Mouse (Mus musculus): ENCODE data around the gene Relch. TPM values are rescaled to one million over a fixed set of nuclear protein-coding genes. Genes with fewer than 3 reads are reported as not detected.

Relch gene
- polyA plus RNA-seq (2015; fragmentation: Nextera tagmentation; extraction: Ambion mirVana) = 35.2 and 39.8 TPM in 2 replicates

DNA sequence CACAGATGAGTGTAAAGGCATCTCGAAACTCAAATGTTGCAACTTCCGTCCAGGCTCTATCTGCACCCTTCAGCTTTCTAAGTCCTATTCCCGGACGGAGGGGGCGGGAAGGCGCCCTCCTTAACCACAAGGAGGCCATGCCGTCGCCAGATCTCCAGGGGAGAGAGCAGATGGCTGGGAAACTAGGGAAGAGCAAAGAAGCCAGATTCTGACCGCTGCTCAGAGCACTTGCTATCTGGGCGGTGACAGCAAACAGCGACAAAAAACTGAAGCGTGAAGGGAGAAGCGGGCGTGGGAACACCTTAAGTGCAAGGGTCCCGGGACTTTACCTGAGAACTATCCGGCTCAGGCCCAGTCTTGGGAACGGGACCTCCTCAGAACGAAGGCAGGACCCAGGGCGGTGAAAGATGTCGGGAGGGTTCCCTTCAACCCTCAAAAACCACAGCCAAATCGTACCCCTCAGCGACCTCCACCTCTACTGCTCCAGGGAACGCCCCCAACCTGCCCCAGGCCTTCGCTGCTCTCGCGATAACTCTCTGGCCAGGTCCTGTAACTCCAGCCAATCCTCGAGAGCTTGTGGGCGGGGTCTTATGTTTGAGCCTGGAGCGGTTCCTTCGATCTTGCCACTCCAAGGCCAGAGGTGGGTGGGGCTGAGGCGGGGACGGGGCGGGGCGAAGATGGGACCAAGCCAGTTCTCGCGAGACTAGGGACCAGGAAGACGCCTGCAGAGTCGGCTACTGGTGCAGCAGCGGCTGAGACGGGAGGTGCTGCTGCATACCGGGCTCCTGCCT lies at the start of gene Relch, which contains the start of gene Pign:
TSS of gene Relch (plus strand) at position 691 of the 791 bp plus-strand sequence.
TSS of gene Pign (minus strand) at position 507 of the 791 bp plus-strand sequence.
- Histone ChIP-seq H3K4me1 (peaks cover 32% of the 10 kb centered on the region), H3K4me2 (peak within 1 kb of the TSS; percentile 83), H3K9ac (replicated peaks) (peak within 1 kb of the TSS; percentile 91), H3K36me3 (no peaks in the 10 kb centered on the region), H3K27ac (replicated peaks) (peak within 1 kb of the TSS; percentile 89), H3K27me3 (replicated peaks) (no peaks in the 10 kb centered on the region), H3K4me3 (replicated peaks) (peak within 1 kb of the TSS; percentile 96), H3K9me3 (replicated peaks) (no peaks in the 10 kb centered on the region)
- WGBS = under 1% methylated on average over 41 of the region's 41 CpGs
- peak; percentile 99 for ATAC-seq (ENCODE audit: low FRiP score)

DNA sequence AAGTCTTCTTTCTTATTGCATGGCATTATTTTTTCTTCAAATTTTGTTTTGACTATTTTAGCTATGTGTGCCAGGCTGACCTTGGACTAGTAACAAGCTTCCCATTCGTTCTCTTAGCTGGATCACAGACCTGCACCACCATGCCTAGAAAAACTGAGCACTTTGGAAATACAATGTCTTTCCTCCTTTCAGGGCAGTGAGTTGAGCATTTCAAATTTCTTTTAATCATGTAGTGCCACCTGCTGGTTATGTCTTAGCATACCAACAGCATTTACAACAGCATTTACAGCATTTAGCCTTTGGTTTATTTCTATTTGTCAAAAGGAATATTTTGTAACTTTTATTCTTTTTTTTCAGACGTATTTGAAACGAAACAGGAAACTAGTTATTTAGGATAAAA lies 33.2 kb upstream of the Relch start:
- Histone ChIP-seq H3K4me1 (no peaks in the 10 kb centered on the region), H3K27ac (replicated peaks) (no peak overlapping the region), H3K27me3 (replicated peaks) (no peaks in the 10 kb centered on the region), H3K4me2 (no peak overlapping the region), H3K4me3 (replicated peaks) (no peak overlapping the region), H3K36me3 (no peaks in the 10 kb centered on the region), H3K9ac (replicated peaks) (no peak overlapping the region), H3K9me3 (replicated peaks) (no peaks in the 10 kb centered on the region)
- 45% methylated on average over 3 of the region's 3 CpGs for WGBS
- ATAC-seq (ENCODE audit: low FRiP score) = peak; percentile 85

- no peaks in the 10 kb centered on the region for H3K4me1 ChIP-seq
- no peaks in the 10 kb centered on the region for H3K27me3 ChIP-seq (replicated peaks)
- H3K4me2 ChIP-seq = no peak overlapping the region
- no peaks in the 10 kb centered on the region for H3K9me3 ChIP-seq (replicated peaks)
- 90% methylated on average over 3 of the region's 3 CpGs for WGBS
- no peak overlapping the region for H3K4me3 ChIP-seq (replicated peaks)
- peaks cover 12% of the 10 kb centered on the region for H3K36me3 ChIP-seq
- ATAC-seq (ENCODE audit: low FRiP score) = no peak
- H3K27ac ChIP-seq (replicated peaks) = no peak overlapping the region
- no peak overlapping the region for H3K9ac ChIP-seq (replicated peaks)
These were observed 19.6 kb upstream of the Relch start for GRCm38 (mm10) chr1:105644093-105644492.

DNA sequence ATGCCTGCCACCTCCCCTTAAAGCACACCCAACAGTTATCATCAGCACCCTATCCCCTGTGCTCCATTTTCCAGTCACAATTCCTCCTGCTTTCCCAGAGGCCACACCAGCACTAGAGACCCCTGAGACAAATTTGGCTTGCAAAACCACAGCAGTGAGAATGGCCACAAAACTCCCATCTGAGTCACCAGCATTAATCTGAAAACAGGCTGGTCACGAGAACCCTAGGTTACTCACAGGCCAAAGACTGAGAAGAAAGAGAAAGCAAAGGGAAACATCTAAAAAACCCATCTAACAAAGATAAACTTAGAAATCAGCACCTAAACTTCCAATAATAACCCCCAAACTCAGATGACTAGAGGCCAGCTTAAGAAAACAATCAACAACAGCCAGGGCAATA lies 13.0 kb upstream of the Relch start:
- H3K27me3 ChIP-seq (replicated peaks) = no peaks in the 10 kb centered on the region
- H3K9me3 ChIP-seq (replicated peaks) = no peaks in the 10 kb centered on the region
- H3K9ac ChIP-seq (replicated peaks) = no peak overlapping the region
- no peak overlapping the region for H3K4me3 ChIP-seq (replicated peaks)
- no peak for ATAC-seq (ENCODE audit: low FRiP score)
- peaks cover 14% of the 10 kb centered on the region for H3K36me3 ChIP-seq
- WGBS = 100% methylated on average over 1 of the region's 1 CpGs
- no peaks in the 10 kb centered on the region for H3K4me1 ChIP-seq
- H3K27ac ChIP-seq (replicated peaks) = no peak overlapping the region
- H3K4me2 ChIP-seq = no peak overlapping the region

DNA sequence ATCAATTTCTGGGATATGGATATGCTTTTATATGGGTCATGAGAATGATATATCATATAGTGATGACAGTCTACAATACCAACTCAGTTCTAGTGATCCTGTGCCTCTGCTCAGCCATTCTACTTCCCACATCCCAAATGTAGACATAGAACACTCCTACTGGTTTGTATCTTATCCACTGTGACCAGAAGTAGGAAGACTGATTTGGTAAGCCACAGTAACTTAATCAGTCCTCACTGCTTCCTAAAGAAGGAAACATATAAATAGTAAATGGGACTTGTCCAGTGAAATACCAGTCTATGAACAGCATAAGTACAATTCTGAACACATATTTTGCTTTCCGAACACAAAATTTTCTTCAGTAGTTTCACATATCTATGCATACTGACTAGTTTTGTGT lies 9.7 kb upstream of the Relch start:
- Histone ChIP-seq H3K9me3 (replicated peaks) (no peaks in the 10 kb centered on the region), H3K9ac (replicated peaks) (no peak overlapping the region), H3K27ac (replicated peaks) (no peak overlapping the region), H3K27me3 (replicated peaks) (no peaks in the 10 kb centered on the region), H3K4me3 (replicated peaks) (no peak overlapping the region), H3K4me1 (no peaks in the 10 kb centered on the region), H3K36me3 (peaks cover 11% of the 10 kb centered on the region), H3K4me2 (no peak overlapping the region)
- WGBS = 98% methylated on average over 1 of the region's 1 CpGs
- ATAC-seq (ENCODE audit: low FRiP score) = no peak

- WGBS = 21% methylated on average over 3 of the region's 3 CpGs
- no peak overlapping the region for H3K4me2 ChIP-seq
These were observed 3.6 kb upstream of the Relch start for GRCm38 (mm10) chr1:105660015-105660414.

DNA sequence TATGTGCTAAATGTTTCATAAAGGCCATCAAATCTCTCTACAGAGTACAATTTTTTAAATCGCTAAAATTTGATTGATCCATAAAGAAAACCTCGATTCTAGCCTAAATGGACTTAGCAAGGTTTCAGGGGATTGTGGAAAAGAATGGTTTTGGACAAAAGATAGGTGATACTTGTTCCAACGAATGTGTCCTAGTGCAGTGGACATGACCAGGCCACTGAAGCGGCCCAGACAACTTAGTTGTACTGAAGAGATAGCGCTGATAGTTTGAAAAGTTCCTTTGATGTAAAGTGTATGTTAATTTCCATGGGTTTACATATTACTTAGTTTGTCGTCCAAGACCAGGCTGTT lies 866 bp upstream of the Relch start:
- H3K36me3 ChIP-seq = no peaks in the 10 kb centered on the region

More at GRCm38 (mm10) chr1:105660015-105660414, 3.6 kb upstream of the Relch start:
- H3K27me3 ChIP-seq (replicated peaks) = no peaks in the 10 kb centered on the region
- H3K27ac ChIP-seq (replicated peaks) = no peak overlapping the region
- no peak overlapping the region for H3K9ac ChIP-seq (replicated peaks)
- H3K9me3 ChIP-seq (replicated peaks) = no peaks in the 10 kb centered on the region
- H3K36me3 ChIP-seq = peaks cover 8% of the 10 kb centered on the region
- H3K4me3 ChIP-seq (replicated peaks) = no peak overlapping the region
- peaks cover 12% of the 10 kb centered on the region for H3K4me1 ChIP-seq
- no peak for ATAC-seq (ENCODE audit: low FRiP score)

DNA sequence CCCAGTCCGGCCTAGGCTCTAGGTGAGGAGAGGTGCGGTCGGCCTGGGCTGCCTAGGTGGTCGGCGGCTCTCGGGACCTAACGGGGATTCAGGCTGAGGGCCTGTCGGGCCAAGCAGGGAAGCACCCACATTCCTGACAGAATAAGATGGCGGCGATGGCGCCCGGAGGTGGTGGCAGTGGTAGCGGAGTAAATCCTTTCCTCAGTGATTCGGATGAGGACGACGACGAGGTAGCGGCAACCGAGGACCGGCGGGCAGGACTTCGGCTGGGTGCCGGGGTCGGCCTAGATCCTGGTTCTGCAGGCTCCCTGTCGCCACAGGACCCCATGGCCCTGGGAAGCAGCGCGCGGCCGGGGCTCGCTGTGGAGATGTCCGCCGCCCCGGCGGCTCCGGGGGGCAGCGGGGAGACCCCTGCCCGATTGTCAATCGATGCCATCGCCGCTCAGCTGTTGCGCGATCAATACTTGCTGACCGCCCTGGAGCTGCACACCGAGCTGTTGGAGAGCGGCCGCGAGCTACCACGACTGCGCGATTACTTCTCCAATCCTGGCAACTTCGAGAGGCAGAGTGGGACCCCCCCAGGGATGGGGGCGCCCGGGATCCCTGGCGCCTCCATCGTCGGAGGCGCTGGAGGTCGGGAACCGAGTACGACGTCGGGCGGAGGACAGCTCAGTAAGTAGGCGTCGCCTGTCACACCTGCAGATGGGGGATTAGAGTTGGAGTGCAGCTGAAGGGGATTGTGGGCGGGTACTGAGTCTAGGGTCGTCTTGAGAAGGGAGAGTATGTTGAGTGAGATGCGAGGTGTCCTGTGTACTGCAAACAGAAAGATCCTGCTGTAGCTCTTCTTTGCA lies 526 bp downstream of the Relch start:
- Histone ChIP-seq H3K4me2 (peak overlapping the region; percentile 83), H3K27me3 (replicated peaks) (no peaks in the 10 kb centered on the region), H3K4me1 (peaks cover 32% of the 10 kb centered on the region), H3K9me3 (replicated peaks) (no peaks in the 10 kb centered on the region), H3K9ac (replicated peaks) (peak overlapping the region; percentile 91), H3K36me3 (no peaks in the 10 kb centered on the region), H3K27ac (replicated peaks) (peak overlapping the region; percentile 89), H3K4me3 (replicated peaks) (peak overlapping the region; percentile 96)
- WGBS = under 1% methylated on average over 68 of the region's 68 CpGs
- peak; percentile 74 for ATAC-seq (ENCODE audit: low FRiP score)

More for the DNA sequence above, 866 bp upstream of the Relch start:
- H3K9me3 ChIP-seq (replicated peaks) = no peaks in the 10 kb centered on the region
- H3K27me3 ChIP-seq (replicated peaks) = no peaks in the 10 kb centered on the region
- H3K4me2 ChIP-seq = peak overlapping the region; percentile 83
- no peak for ATAC-seq (ENCODE audit: low FRiP score)
- peak overlapping the region; percentile 89; the same call in 1 of the 2 replicates for H3K27ac ChIP-seq (replicated peaks)
- H3K4me1 ChIP-seq = peaks cover 29% of the 10 kb centered on the region
- peak overlapping the region; percentile 96 for H3K4me3 ChIP-seq (replicated peaks)
- WGBS = 11% methylated on average over 6 of the region's 6 CpGs
- H3K9ac ChIP-seq (replicated peaks) = peak overlapping the region; percentile 72

- Histone ChIP-seq H3K9me3 (replicated peaks) (no peaks in the 10 kb centered on the region), H3K27ac (replicated peaks) (no peak overlapping the region), H3K4me2 (no peak overlapping the region), H3K4me1 (peaks cover 23% of the 10 kb centered on the region), H3K27me3 (replicated peaks) (no peaks in the 10 kb centered on the region), H3K9ac (replicated peaks) (no peak overlapping the region), H3K4me3 (replicated peaks) (no peak overlapping the region), H3K36me3 (no peaks in the 10 kb centered on the region)
- ATAC-seq (ENCODE audit: low FRiP score) = no peak
These were observed 6.0 kb downstream of the Relch start for GRCm38 (mm10) chr1:105669700-105670099.

DNA sequence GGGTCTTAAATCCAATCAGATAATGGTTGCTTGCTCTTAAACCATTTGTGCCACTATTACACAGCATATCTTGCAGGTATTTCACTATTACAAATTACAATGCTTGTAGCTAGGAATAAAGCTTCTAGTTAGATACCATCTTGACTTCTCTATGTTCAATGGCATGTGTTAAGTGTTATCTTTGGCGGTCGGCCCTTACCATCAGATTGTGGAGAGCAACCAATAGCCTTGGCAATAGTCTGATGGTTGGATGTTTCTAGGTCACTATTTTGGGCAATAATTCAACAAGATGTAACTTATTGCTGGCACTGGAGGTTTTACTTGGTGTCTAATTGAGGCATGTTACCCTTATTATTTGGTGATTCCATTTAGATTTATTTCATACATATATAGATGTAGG lies 11.1 kb downstream of the Relch start:
- 96% methylated on average over 2 of the region's 2 CpGs for WGBS
- no peak overlapping the region for H3K9ac ChIP-seq (replicated peaks)

DNA sequence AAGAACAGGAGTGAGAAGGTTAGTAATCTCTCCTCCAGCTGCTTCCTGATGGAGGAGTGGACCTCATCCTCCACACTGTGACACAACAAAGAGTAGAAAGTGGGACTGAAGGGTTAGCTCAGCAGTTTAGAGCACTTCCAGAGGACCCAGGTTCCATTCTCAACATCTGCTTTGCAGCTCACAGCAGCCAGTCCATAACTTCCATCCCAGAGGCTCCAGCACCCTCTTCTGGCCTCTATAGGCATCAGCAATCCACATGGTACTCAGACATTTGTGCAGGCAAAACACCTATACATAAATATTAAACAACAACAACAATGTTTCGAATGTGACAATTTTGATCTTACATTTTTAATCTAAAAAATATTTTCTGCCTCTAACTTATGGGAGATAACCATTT lies 16.9 kb downstream of the Relch start:
- no peak for ATAC-seq (ENCODE audit: low FRiP score)
- Histone ChIP-seq H3K4me3 (replicated peaks) (no peak overlapping the region), H3K27ac (replicated peaks) (no peak overlapping the region), H3K9me3 (replicated peaks) (no peaks in the 10 kb centered on the region), H3K36me3 (0 out of 2 replicates have a peak, but pooled peaks cover 8% of the 10 kb centered on the region), H3K27me3 (replicated peaks) (no peaks in the 10 kb centered on the region), H3K4me1 (no peaks in the 10 kb centered on the region), H3K4me2 (no peak overlapping the region), H3K9ac (replicated peaks) (no peak overlapping the region)
- 87% methylated on average over 1 of the region's 1 CpGs for WGBS

More for the DNA sequence above, 11.1 kb downstream of the Relch start:
- Histone ChIP-seq H3K27ac (replicated peaks) (no peak overlapping the region), H3K4me2 (no peak overlapping the region), H3K4me1 (no peaks in the 10 kb centered on the region), H3K4me3 (replicated peaks) (no peak overlapping the region), H3K27me3 (replicated peaks) (no peaks in the 10 kb centered on the region), H3K9me3 (replicated peaks) (no peaks in the 10 kb centered on the region), H3K36me3 (0 out of 2 replicates have a peak, but pooled peaks cover 6% of the 10 kb centered on the region)
- no peak for ATAC-seq (ENCODE audit: low FRiP score)

All from neural tube, embryonic 15.5 days (tissue).